Mouse (Mus musculus) cerebellum, adult 9-10 months (tissue): ENCODE results near the gene Il6.
A peak's percentile ranks its signal among the peaks of the same experiment; 100 is the strongest.
"Not testable (repeated sequence)": the region's sequence is repeated elsewhere in the genome, so short reads cannot be mapped to it uniquely, and the experiment has no call there.

Source experiments
- DNase-seq: peaks from one replicate; pipeline ENCODE4 v3.0.0; 2022

The Il6 gene

GRCm38 (mm10) chr5:30012726-30013503, at the start of gene Il6:
Gene Il6, plus strand, starts transcription at chr5:30013114.
- peak; percentile 85 for DNase-seq

- DNase-seq, result no peak
Measured at GRCm38 (mm10) chr5:29963488-29963887, 49.4 kb upstream of the Il6 start.

GRCm38 (mm10) chr5:29970212-29970611, 42.7 kb upstream of the Il6 start:
- DNase-seq, result no peak

GRCm38 (mm10) chr5:29972796-29973195, 40.1 kb upstream of the Il6 start:
- DNase-seq, result no peak

GRCm38 (mm10) chr5:29973533-29973932, 39.4 kb upstream of the Il6 start:
- DNase-seq, result no peak

GRCm38 (mm10) chr5:29974115-29974514, 38.8 kb upstream of the Il6 start:
- no peak for DNase-seq

GRCm38 (mm10) chr5:29993583-29993982, 19.3 kb upstream of the Il6 start:
- no peak for DNase-seq

- no peak for DNase-seq
Measured at GRCm38 (mm10) chr5:29994344-29994743, 18.6 kb upstream of the Il6 start.

- DNase-seq, result no peak
Measured at GRCm38 (mm10) chr5:29997351-29997750, 15.6 kb upstream of the Il6 start.

GRCm38 (mm10) chr5:30000921-30001320, 12.0 kb upstream of the Il6 start:
- no peak for DNase-seq

- DNase-seq, result no peak
Measured at GRCm38 (mm10) chr5:30014580-30014979, 1.7 kb downstream of the Il6 start.

- DNase-seq, result not testable (repeated sequence)
Measured at GRCm38 (mm10) chr5:30035862-30036261, 22.9 kb downstream of the Il6 start.

- not testable (repeated sequence) for DNase-seq
Measured at GRCm38 (mm10) chr5:30037111-30037510, 24.2 kb downstream of the Il6 start.

GRCm38 (mm10) chr5:30039324-30039723, 26.4 kb downstream of the Il6 start:
- DNase-seq, result not testable (repeated sequence)

GRCm38 (mm10) chr5:30039841-30040240, 26.9 kb downstream of the Il6 start:
- DNase-seq, result not testable (repeated sequence)

- no peak for DNase-seq
Measured at GRCm38 (mm10) chr5:30058216-30058731, 45.4 kb downstream of the Il6 start.

- not testable (repeated sequence) for DNase-seq
Measured at GRCm38 (mm10) chr5:30059607-30060006, 46.7 kb downstream of the Il6 start.

- no peak for DNase-seq
Measured at GRCm38 (mm10) chr5:30067726-30068125, 54.8 kb downstream of the Il6 start.
